Mouse (Mus musculus) brain, embryonic 14.5 days (tissue): ENCODE data around the gene Arhgap45.

Experiments
- CTCF ChIP-seq: fragments of 200-500 bp; IDR thresholded peaks from 2 replicates; pipeline ENCODE4 v1.5.1; 2012; ENCODE audit warnings: inconsistent platforms, mild to moderate bottlenecking, moderate library complexity, borderline replicate concordance; ENCODE audit not compliant: insufficient read depth, insufficient read length; ENCODE audit errors: extremely low read depth
- POLR2A ChIP-seq: fragments of 200-500 bp; IDR thresholded peaks from 2 replicates; pipeline ENCODE4 v1.6.1; 2012; ENCODE audit warnings: mild to moderate bottlenecking, inconsistent platforms, borderline replicate concordance; ENCODE audit not compliant: poor library complexity, insufficient read depth, insufficient read length, severe bottlenecking; ENCODE audit errors: extremely low read depth

DNA sequence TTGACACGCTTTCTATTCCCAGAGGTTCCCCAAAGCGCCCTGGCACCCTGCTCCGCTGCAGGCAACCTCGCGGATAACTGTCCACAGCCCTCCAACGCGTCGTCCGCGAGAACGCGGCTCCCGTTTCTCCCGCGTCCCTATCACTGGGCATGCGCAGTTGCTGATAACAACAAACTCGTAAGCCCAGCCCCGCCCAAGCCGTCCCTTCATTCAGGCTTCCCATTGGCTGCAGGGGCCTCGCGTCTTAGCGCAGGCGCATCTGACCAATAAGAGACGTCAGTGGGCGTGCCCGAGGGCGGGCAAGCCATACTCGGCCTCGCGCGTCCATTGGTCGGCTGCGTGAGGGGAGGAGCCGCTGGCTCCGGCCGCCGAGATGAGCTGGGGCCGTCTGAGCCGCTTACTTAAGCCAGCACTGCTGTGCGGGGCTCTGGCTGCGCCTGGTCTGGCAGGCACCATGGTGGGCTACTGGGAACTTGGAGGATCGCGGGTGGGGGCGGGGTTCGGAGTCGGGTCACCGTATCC is 36.9 kb downstream of the Arhgap45 start:
- TF ChIP-seq CTCF (no peak), POLR2A (peak; percentile 85; the same call in 1 of the 2 replicates)
